Mouse (Mus musculus): ENCODE measurements around the gene St3gal3. TPM values are rescaled to one million over a fixed set of nuclear protein-coding genes. Genes with fewer than 3 reads are reported as not detected.

The St3gal3 gene
- total RNA-seq, 2 experiments from 2014 or later: 70.4 to 73.6 TPM

- no peak for DNase-seq (ENCODE audit: low spot score)
These were observed 144.9 kb downstream of the St3gal3 start for GRCm38 (mm10) chr4:117989801-117990200.

GRCm38 (mm10) chr4:117986766-117987165 is 147.9 kb downstream of the St3gal3 start:
- no peak for DNase-seq (ENCODE audit: low spot score)

GRCm38 (mm10) chr4:117984993-117985587 is 149.6 kb downstream of the St3gal3 start:
- peak; percentile 45 for DNase-seq (ENCODE audit: low spot score)

- no peak for DNase-seq (ENCODE audit: low spot score)
These were observed 150.5 kb downstream of the St3gal3 start for GRCm38 (mm10) chr4:117984206-117984605.

- peak; percentile 60 for DNase-seq (ENCODE audit: low spot score)
These were observed 152.0 kb downstream of the St3gal3 start for GRCm38 (mm10) chr4:117982706-117983105.

- DNase-seq (ENCODE audit: low spot score): no peak
These were observed 153.2 kb downstream of the St3gal3 start for GRCm38 (mm10) chr4:117981518-117981917.

- no peak for DNase-seq (ENCODE audit: low spot score)
These were observed 154.6 kb downstream of the St3gal3 start for GRCm38 (mm10) chr4:117980161-117980560.

- DNase-seq (ENCODE audit: low spot score): no peak
These were observed 155.5 kb downstream of the St3gal3 start for GRCm38 (mm10) chr4:117979181-117979580.

GRCm38 (mm10) chr4:117978282-117978681 is 156.4 kb downstream of the St3gal3 start:
- no peak for DNase-seq (ENCODE audit: low spot score)

- DNase-seq (ENCODE audit: low spot score): no peak
These were observed 156.9 kb downstream of the St3gal3 start for GRCm38 (mm10) chr4:117977841-117978240.

GRCm38 (mm10) chr4:117977371-117977770 is 157.3 kb downstream of the St3gal3 start:
- DNase-seq (ENCODE audit: low spot score): no peak

- no peak for DNase-seq (ENCODE audit: low spot score)
These were observed 158.9 kb downstream of the St3gal3 start for GRCm38 (mm10) chr4:117975820-117976219.

GRCm38 (mm10) chr4:117974719-117975118 is 160.0 kb downstream of the St3gal3 start:
- DNase-seq (ENCODE audit: low spot score): no peak

- no peak for DNase-seq (ENCODE audit: low spot score)
These were observed 161.7 kb downstream of the St3gal3 start for GRCm38 (mm10) chr4:117972999-117973398.

GRCm38 (mm10) chr4:117964346-117965025 is 170.2 kb downstream of the St3gal3 start:
- DNase-seq (ENCODE audit: low spot score): no peak

- no peak for DNase-seq (ENCODE audit: low spot score)
These were observed 177.2 kb downstream of the St3gal3 start for GRCm38 (mm10) chr4:117957492-117957891.

- no peak for DNase-seq (ENCODE audit: low spot score)
These were observed 187.2 kb downstream of the St3gal3 start for GRCm38 (mm10) chr4:117947493-117947892.

- DNase-seq (ENCODE audit: low spot score): no peak
These were observed 187.9 kb downstream of the St3gal3 start for GRCm38 (mm10) chr4:117946639-117947305.

- no peak for DNase-seq (ENCODE audit: low spot score)
These were observed 191.4 kb downstream of the St3gal3 start for GRCm38 (mm10) chr4:117943317-117943716.

GRCm38 (mm10) chr4:117936964-117937363 is 197.8 kb downstream of the St3gal3 start:
- DNase-seq (ENCODE audit: low spot score): no peak

- DNase-seq (ENCODE audit: low spot score): no peak
These were observed 200.6 kb downstream of the St3gal3 start for GRCm38 (mm10) chr4:117934081-117934480.

- no peak for DNase-seq (ENCODE audit: low spot score)
These were observed 201.5 kb downstream of the St3gal3 start for GRCm38 (mm10) chr4:117933248-117933647.
